Mouse (Mus musculus): ENCODE measurements around the gene Nhp2.

Gene Nhp2

GRCm38 (mm10) chr11:51635525-51636322 lies 16.2 kb downstream of the Nhp2 start, which contains the start of gene Rmnd5b:
TSS of gene Rmnd5b (minus strand) at chr11:51635896.
- peak; percentile 91 for DNase-seq (ENCODE audit: low spot score)

GRCm38 (mm10) chr11:51636323-51636684 lies 16.8 kb downstream of the Nhp2 start:
- DNase-seq (ENCODE audit: low spot score) = peak; percentile 62

GRCm38 (mm10) chr11:51637971-51638414 lies 18.5 kb downstream of the Nhp2 start:
- no peak for DNase-seq (ENCODE audit: low spot score)

- DNase-seq (ENCODE audit: low spot score) = no peak
These were observed 19.0 kb downstream of the Nhp2 start for GRCm38 (mm10) chr11:51638497-51638896.

- no peak for DNase-seq (ENCODE audit: low spot score)
These were observed 21.2 kb downstream of the Nhp2 start for GRCm38 (mm10) chr11:51640748-51641147.

- DNase-seq (ENCODE audit: low spot score) = no peak
These were observed 23.7 kb downstream of the Nhp2 start for GRCm38 (mm10) chr11:51643202-51643601.

- no peak for DNase-seq (ENCODE audit: low spot score)
These were observed 24.2 kb downstream of the Nhp2 start for GRCm38 (mm10) chr11:51643761-51644160.

GRCm38 (mm10) chr11:51644217-51644616 lies 24.7 kb downstream of the Nhp2 start:
- no peak for DNase-seq (ENCODE audit: low spot score)

GRCm38 (mm10) chr11:51645293-51645692 lies 25.8 kb downstream of the Nhp2 start:
- DNase-seq (ENCODE audit: low spot score) = no peak

- DNase-seq (ENCODE audit: low spot score) = no peak
These were observed 26.7 kb downstream of the Nhp2 start for GRCm38 (mm10) chr11:51646245-51646644.

GRCm38 (mm10) chr11:51646751-51647667 lies 27.5 kb downstream of the Nhp2 start:
- DNase-seq (ENCODE audit: low spot score) = no peak

GRCm38 (mm10) chr11:51648566-51648965 lies 29.0 kb downstream of the Nhp2 start:
- DNase-seq (ENCODE audit: low spot score) = no peak

- no peak for DNase-seq (ENCODE audit: low spot score)
These were observed 29.8 kb downstream of the Nhp2 start for GRCm38 (mm10) chr11:51649111-51649888.

GRCm38 (mm10) chr11:51649889-51650199 lies 30.3 kb downstream of the Nhp2 start:
- no peak for DNase-seq (ENCODE audit: low spot score)

- DNase-seq (ENCODE audit: low spot score) = no peak
These were observed 30.7 kb downstream of the Nhp2 start for GRCm38 (mm10) chr11:51650261-51650660.

- DNase-seq (ENCODE audit: low spot score) = peak; percentile 83
These were observed 31.4 kb downstream of the Nhp2 start, which contains the start of the genes N4bp3 and D930048N14Rik for GRCm38 (mm10) chr11:51650691-51651515. TSS of gene N4bp3 (minus strand) at chr11:51650842. TSS of gene D930048N14Rik (plus strand) at chr11:51650954.

GRCm38 (mm10) chr11:51652889-51653418 lies 33.4 kb downstream of the Nhp2 start:
- no peak for DNase-seq (ENCODE audit: low spot score)

- no peak for DNase-seq (ENCODE audit: low spot score)
These were observed 34.2 kb downstream of the Nhp2 start for GRCm38 (mm10) chr11:51653736-51654135.

- no peak for DNase-seq (ENCODE audit: low spot score)
These were observed 35.4 kb downstream of the Nhp2 start for GRCm38 (mm10) chr11:51654891-51655290.

- peak; percentile 84 for DNase-seq (ENCODE audit: low spot score)
These were observed 37.4 kb downstream of the Nhp2 start for GRCm38 (mm10) chr11:51656798-51657521.
